Mouse (Mus musculus): Measurements from ENCODE around the gene Stpg4.
A peak's percentile ranks its signal among the peaks of the same experiment; 100 is the strongest.

Stpg4 gene

DNA sequence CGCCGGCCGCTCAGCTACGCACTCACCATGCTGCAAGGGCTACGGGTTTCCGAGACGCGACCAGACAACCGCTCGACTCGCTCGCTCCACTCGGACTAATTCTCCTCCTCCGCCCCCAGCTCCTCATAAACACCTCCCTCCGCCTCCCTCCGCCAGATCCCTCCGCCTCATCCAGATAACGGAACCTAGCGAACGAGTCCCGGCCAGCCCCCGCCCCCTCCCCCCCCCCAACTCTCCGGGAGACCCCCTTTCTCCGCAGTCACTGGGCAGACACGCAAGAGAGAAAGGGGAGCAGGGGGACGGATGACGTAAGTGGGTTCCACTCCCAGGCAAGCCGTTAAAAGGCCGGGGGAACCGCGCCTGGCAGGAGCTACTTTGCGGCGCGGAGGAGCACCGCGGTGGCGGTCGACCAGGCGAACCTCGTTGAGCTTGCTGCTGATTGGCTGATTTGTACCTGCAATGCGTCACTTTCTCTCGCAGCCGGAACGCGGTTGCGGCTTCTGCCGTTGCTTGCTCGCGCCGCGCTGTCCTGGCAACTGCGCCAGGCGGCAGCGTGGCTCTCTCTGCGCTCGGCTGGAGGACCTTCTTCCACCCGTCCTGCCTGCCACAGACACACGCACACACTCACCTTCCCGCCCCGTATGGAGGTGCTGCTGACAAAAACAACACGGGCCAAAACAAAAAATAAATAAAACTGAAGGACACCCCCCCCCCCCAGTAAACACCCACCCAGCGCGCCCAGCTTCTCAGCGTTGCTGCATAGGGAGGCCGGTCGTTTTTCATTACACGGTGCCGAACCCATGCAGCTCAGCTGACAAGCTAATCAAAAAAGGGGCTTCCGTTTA lies 19.4 kb upstream of the Stpg4 start, which contains the start of gene Calm2:
Calm2 (minus strand) TSS at position 169 of the 845 bp plus-strand sequence.
- peak; percentile 99 for DNase-seq (ENCODE audit: low read depth)

GRCm38 (mm10) chr17:87445917-87446766 lies 18.6 kb upstream of the Stpg4 start:
- peak; percentile 82 for DNase-seq (ENCODE audit: low read depth)

DNA sequence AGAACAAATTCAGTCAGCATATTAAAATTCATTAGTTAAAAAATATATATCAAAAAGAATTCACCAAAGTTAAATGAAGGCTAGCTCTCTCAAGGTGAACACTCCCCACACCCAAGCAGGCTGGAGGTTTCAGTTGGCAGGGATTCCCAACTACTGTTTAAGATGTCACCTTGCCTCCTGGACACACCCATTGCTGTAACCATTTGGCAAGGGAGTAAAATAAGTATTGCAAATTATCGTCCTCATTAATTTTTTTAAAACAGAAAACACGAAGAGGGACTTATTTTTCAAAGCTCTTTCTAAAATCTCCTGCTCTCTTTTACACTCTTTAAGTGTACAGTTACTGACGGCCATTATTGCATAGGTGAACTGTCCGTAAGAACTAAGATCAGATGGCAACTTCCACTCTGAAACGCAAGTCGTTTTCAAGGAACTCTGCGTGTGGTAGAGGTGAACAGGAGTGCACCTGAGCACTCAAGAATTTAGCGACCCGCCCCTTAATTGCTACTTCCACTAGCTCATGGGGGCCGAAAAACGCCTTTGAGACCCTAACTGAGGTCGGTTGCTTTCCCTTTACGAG lies 17.9 kb upstream of the Stpg4 start:
- no peak for DNase-seq (ENCODE audit: low read depth)

- no peak for DNase-seq (ENCODE audit: low read depth)
These were observed 17.2 kb upstream of the Stpg4 start for GRCm38 (mm10) chr17:87444763-87445162.

GRCm38 (mm10) chr17:87441537-87441936 lies 14.0 kb upstream of the Stpg4 start:
- DNase-seq (ENCODE audit: low read depth) = no peak

GRCm38 (mm10) chr17:87439441-87439840 lies 11.9 kb upstream of the Stpg4 start:
- DNase-seq (ENCODE audit: low read depth) = peak; percentile 31

- DNase-seq (ENCODE audit: low read depth) = no peak
These were observed 6.4 kb upstream of the Stpg4 start for GRCm38 (mm10) chr17:87433929-87434328.

- no peak for DNase-seq (ENCODE audit: low read depth)
These were observed 5.2 kb upstream of the Stpg4 start for GRCm38 (mm10) chr17:87432743-87433142.

- no peak for DNase-seq (ENCODE audit: low read depth)
These were observed 4.8 kb upstream of the Stpg4 start for GRCm38 (mm10) chr17:87432314-87432713.

DNA sequence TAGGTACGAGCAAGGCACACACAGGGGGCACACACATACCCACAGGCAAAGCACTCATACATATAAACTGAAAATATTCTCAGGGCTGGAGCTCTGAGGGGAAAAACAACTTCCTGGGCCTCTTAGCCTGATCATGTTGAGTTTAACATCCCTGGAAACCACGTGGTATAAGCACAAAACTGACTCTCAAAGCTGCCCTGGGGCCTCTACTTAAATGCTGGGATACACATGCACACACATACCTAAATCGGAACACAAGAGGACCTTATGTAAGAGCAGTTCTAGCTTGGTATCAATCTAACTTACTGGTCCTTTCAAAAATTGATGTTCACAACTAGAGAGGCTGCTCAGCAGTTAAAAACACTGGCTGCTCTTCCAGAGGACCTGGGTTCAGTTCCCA lies 1.9 kb upstream of the Stpg4 start:
- DNase-seq (ENCODE audit: low read depth) = no peak

DNA sequence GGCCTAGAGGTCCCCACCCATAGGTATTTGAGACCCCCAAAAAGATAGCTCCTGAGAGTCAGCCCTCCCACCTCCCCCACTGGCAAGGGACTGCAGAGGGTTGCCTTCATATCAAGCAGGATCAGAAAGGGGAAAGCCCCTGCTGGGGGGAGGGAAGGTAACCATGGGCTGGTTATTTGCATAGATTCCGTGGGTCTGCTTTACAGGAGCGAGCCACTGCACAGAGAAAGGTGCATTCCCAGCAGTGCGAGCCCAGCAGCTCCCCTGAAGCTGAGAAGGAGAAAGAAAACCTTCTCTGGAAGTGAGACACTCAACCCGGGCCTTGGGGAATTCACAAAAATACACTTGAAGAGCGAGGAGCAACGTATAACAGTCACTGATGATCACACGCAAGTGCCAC lies 9.5 kb downstream of the Stpg4 start:
- DNase-seq (ENCODE audit: low read depth) = no peak

DNA sequence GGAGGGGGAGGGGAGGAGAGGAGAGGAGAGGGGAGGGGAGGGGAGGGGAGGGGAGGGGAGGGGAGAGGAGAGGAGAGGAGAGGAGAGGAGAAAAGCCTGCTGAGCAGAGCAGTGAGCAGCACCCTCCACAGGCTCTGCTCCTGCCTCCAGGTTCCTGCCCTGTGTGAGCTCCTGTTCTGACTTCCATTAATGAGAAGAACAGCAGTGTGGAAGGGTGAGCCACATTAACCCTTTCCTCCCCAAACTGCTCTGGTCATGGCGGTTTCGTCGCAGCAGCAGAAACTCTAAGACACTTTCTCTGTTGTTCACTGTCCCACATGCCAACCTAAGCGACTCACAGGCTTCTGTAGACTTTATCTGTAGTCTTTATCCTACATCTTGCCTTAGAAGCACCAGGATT lies 20.9 kb downstream of the Stpg4 start:
- no peak for DNase-seq (ENCODE audit: low read depth)

GRCm38 (mm10) chr17:87405576-87405975 lies 22.0 kb downstream of the Stpg4 start:
- DNase-seq (ENCODE audit: low read depth) = peak; percentile 76

DNA sequence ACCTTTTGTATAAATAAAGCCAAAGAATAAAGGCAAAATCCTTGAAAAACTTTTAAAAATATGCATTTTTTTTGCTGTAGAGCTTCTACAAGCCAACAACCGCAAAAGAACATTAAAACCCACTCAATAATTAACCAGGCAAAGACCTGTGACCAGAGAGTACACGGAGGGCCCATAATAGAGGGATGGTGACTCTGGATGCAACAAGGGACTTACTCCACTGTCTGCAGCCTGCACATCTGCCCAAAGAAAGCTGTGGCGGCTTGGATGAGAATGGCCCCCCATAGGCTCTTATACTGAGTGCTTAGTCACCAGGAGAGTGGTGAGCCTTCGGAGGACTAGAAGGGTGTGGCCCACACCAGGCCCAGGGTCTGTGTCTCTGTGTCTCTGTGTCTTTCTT lies 24.1 kb downstream of the Stpg4 start:
- DNase-seq (ENCODE audit: low read depth) = no peak

DNA sequence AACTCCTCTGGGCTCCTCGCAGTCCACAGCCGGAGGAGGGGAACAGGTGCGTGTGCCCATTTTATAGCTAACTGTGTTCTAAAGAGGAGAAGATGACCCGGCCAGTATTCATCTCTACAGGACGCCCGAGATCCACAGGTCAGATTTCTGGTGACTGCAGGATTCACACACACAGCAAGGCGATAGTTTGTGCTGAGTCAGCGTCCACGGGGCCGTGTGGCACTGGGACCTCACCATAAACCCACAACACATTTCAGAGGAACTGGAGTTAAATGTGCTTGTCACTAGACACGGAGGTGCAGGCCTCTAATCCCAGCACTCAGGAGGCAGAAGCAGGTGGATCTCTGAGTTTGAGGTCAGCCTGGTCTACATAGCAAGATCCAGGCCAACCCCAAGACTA lies 25.1 kb downstream of the Stpg4 start:
- no peak for DNase-seq (ENCODE audit: low read depth)

DNA sequence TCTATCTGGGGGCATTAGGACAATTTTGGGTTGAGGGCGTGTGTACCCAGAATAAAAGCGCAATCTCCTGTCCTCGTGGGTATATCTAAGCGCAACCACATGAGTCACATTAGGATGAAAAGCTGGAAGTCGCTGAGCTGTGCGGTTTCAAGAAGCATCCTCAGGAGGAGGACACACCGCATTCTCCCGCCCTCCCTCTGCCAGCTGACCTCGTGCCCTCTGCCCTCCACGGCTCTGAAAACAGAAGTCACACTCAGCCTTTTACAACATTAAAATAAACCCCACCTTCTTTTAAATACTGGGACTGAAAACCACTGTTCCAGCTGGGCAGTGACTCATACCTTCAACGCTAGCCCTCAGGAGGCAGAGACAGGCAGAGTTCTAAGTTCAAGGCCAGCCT lies 30.5 kb downstream of the Stpg4 start:
- no peak for DNase-seq (ENCODE audit: low read depth)

DNA sequence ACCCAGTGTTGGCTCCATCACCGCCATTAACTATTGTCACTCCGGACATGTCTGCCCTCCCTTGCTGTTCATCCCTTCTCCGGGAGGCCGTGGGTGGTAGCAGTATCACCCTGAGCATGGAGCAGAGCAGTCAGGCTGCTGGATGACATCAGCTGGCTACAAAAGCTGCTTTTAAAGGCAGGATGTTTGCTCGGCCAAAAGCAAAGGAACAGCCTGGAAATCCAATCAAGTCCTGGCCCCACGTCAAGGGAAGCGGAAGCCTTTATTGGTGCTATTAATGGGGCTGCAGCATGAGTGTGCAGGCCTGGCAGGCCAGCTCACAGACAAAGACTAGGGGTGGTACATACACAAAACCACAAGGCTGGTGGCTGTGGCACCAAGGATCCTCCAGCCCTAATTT lies 36.3 kb downstream of the Stpg4 start:
- DNase-seq (ENCODE audit: low read depth) = peak; percentile 43

GRCm38 (mm10) chr17:87387068-87387467 lies 40.5 kb downstream of the Stpg4 start:
- no peak for DNase-seq (ENCODE audit: low read depth)

DNA sequence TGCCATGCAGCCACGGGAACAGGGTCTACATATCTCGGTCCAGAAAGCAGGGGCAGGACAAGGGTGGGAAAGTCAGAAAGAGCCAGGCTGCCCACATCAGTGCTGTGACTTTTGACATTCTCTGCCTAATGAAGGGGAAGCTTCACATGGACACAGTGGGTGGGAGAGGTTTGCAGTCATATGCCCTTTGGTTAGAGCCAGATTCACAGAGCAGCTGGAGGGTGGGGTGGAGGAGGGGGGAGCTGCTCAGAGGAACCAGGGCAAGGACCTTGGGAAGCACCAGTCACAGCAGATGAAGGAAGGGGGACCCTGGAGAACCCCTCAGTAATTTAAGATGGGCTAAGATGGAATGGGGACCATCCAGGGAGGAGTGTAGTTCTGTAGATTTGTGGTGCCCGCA lies 41.7 kb downstream of the Stpg4 start:
- DNase-seq (ENCODE audit: low read depth) = no peak

GRCm38 (mm10) chr17:87380681-87381080 lies 46.9 kb downstream of the Stpg4 start:
- DNase-seq (ENCODE audit: low read depth) = no peak

GRCm38 (mm10) chr17:87379821-87380220 lies 47.7 kb downstream of the Stpg4 start:
- no peak for DNase-seq (ENCODE audit: low read depth)

DNA sequence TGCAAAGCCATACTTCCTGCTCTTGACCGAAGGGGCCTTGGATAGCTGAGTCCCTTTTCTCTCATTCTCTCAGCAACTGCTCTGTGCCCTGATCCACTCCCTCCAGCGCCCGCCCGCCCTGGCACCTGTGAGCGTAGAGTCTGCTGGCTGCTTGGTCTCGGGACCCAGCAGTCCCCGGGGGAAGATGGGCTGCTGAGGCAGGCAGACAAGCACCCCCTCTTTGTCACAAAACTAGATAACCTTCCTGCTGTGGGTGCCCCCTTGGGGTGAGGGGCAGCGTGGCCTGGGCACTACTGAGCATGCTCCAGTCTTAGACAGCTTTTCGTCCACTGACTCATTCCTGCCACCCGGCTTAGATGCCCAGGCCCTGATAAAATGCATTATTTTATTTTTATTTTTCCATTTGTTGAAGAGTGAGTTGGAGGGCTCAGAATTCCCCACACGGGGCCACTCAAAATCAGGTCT lies 48.3 kb downstream of the Stpg4 start:
- DNase-seq (ENCODE audit: low read depth) = no peak

All from NIH3T3 (cell line).